Mouse (Mus musculus): ENCODE data around the gene Kif5a.

- TF ChIP-seq CTCF (IDR thresholded peaks at IDR 0.05; ENCODE audit: low read depth, low read length) (no peak), GATA1 (IDR thresholded peaks at IDR 0.05; ENCODE audit: borderline replicate concordance, low read length) (no peak), TAL1 (conservative IDR thresholded peaks at IDR 0.05; ENCODE audit: low read depth, low read length) (no peak), POLR2AphosphoS5 (IDR thresholded peaks at IDR 0.05; ENCODE audit: insufficient replicate concordance, low read depth, low read length) (no peak), GATA2 (IDR thresholded peaks at IDR 0.05; ENCODE audit: borderline replicate concordance, low read depth, low read length) (no peak)
Observed at GRCm38 (mm10) chr10:127255625-127256345, 7.4 kb downstream of the Kif5a start.
